Mouse (Mus musculus) testis, adult 2 months (tissue): ENCODE measurements at regions not wholly inside any gene's neighbourhood (a gene's known extent, or its start where the extent isn't known, plus 50 kb on each side); places are given as distances from the start of the nearest gene placed in this dataset.

Experiments used
- CTCF ChIP-seq: fragments of 200-500 bp; IDR thresholded peaks from 2 replicates; pipeline ENCODE4 v1.5.1; 2012; ENCODE audit warnings: low read depth, mild to moderate bottlenecking, inconsistent platforms, low read length, moderate library complexity; ENCODE audit not compliant: control insufficient read depth, insufficient read depth, insufficient replicate concordance
- POLR2A ChIP-seq: fragments of 200-500 bp; IDR thresholded peaks from 2 replicates; pipeline ENCODE4 v1.6.1; 2012; ENCODE audit warnings: low read depth, mild to moderate bottlenecking, inconsistent platforms, low read length, moderate library complexity; ENCODE audit not compliant: control insufficient read depth

DNA sequence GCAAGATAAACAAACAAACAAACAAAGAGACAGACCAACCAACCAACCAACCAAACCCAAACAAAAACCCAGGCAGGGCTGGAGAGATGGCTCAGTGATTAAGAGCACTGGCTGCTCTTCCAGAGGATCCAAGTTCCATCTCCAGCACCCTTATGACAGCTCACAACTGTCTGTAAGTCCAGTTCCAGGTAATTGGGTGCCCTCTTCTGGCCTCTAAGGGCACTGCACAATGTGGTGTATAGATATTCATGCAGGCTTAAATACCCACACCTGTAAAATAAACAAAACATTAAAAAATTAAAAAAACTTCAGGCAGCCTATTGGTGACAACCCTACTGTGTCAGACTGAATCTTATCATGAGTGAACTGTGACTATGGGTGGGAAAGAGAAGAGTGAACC is 222.4 kb upstream of the Eif4g2 start:
- TF ChIP-seq POLR2A (no peak), CTCF (no peak)
